Mouse (Mus musculus) heart, embryonic 11.5 days (tissue): ENCODE results near the gene Mpp4. TPM values are rescaled to one million over a fixed set of nuclear protein-coding genes. Genes with fewer than 3 reads are reported as not detected.

ENCODE experiments used
- ATAC-seq: fragments of 200-750 bp; cut with Nextera tagmentation; replicated peaks from 2 replicates; pipeline ENCODE4 v1.8.0; 2017; ENCODE audit warnings: moderate library complexity; ENCODE audit not compliant: insufficient number of reproducible peaks, low FRiP score, low TSS enrichment
- H3K27ac ChIP-seq: fragments of 300-500 bp; sonication (generic); 2 replicates; pipeline ENCODE4 v1.5.1; 2014; ENCODE audit warnings: mild to moderate bottlenecking, low read depth, low read length
- H3K27me3 ChIP-seq: fragments of 300-500 bp; sonication (generic); 2 replicates; pipeline ENCODE4 v1.6.1; 2014; ENCODE audit warnings: mild to moderate bottlenecking, low read length, mixed read lengths; ENCODE audit not compliant: control insufficient read depth, insufficient read depth
- H3K36me3 ChIP-seq: fragments of 300-500 bp; sonication (generic); 2 replicates; pipeline ENCODE4 v1.6.1; 2014; ENCODE audit warnings: mild to moderate bottlenecking, low read length, moderate library complexity, mixed read lengths; ENCODE audit not compliant: control insufficient read depth, insufficient read depth
- H3K4me1 ChIP-seq: fragments of 300-500 bp; sonication (generic); 2 replicates; pipeline ENCODE4 v1.6.1; 2014; ENCODE audit warnings: low read length; ENCODE audit not compliant: control insufficient read depth, insufficient read depth
- H3K4me2 ChIP-seq: fragments of 300-500 bp; sonication (generic); 2 replicates; pipeline ENCODE4 v1.6.1; 2014; ENCODE audit warnings: mild to moderate bottlenecking, moderate library complexity
- H3K4me3 ChIP-seq: fragments of 300-500 bp; sonication (generic); 2 replicates; pipeline ENCODE4 v1.5.1; 2014; ENCODE audit warnings: low read depth, low read length
- H3K9ac ChIP-seq: fragments of 300-500 bp; sonication (generic); 2 replicates; pipeline ENCODE4 v1.6.1; 2014; ENCODE audit warnings: mild to moderate bottlenecking, low read depth, low read length, moderate library complexity
- H3K9me3 ChIP-seq: fragments of 300-500 bp; sonication (generic); replicated peaks from 2 replicates; pipeline ENCODE4 v1.6.1; 2016; ENCODE audit warnings: low read length; ENCODE audit not compliant: control insufficient read depth
- WGBS: fragments of 180-500 bp; shearing (Covaris S2); extraction: QIAGEN DNeasy Blood & Tissue Kit; methylation state at CpG from one replicate; pipeline ENCODE4 v1.1.7; 2014; ENCODE audit not compliant: insufficient replicate concordance; 5-methylcytosine and 5-hydroxymethylcytosine counted together
- polyA plus RNA-seq: library from polyadenylated mRNA; unstranded; fragments of >200 nt; fragmentation: Nextera tagmentation; extraction: Ambion mirVana; gene quantifications from 2 replicates; pipeline ENCODE4 v1.2.1, GENCODE M21; 2014

Mpp4 gene
- polyA plus RNA-seq, 1 experiment from 2014 or later, result 0.53 TPM

GRCm38 (mm10) chr1:59094705-59095104, 68.5 kb downstream of the Mpp4 start, which contains the start of gene C2cd6:
TSS of gene C2cd6 (minus strand) at chr1:59094900.
- 87% methylated on average over 19 of the region's 19 CpGs for WGBS

More at GRCm38 (mm10) chr1:59094705-59095104, 68.5 kb downstream of the Mpp4 start, which contains the start of gene C2cd6:
- Histone ChIP-seq H3K4me1 (no peaks in the 10 kb centered on the region), H3K9me3 (no peaks in the 10 kb centered on the region), H3K9ac (no peak within 1 kb of the TSS), H3K27me3 (no peaks in the 10 kb centered on the region), H3K4me2 (no peak within 1 kb of the TSS), H3K4me3 (no peak within 1 kb of the TSS), H3K27ac (no peak within 1 kb of the TSS), H3K36me3 (no peaks in the 10 kb centered on the region)
- no peak for ATAC-seq

Other genes with a start within 250 kb of the Mpp4 start
- gene Trak2, start 190.0 kb downstream of the Mpp4 start, polyA plus RNA-seq, result 29.8 and 33.9 TPM in 2 replicates
- 26.9 and 27.5 TPM in 2 replicates for gene Stradb, start 189.9 kb downstream of the Mpp4 start, polyA plus RNA-seq
- not detected in 2 replicates for gene C2cd6, start 68.5 kb downstream of the Mpp4 start, polyA plus RNA-seq
- 20.3 and 21.0 TPM in 2 replicates for gene Tmem237, start 43.0 kb downstream of the Mpp4 start, polyA plus RNA-seq
- gene Als2, start 73.8 kb upstream of the Mpp4 start, polyA plus RNA-seq, result 10.1 and 13.3 TPM in 2 replicates
- 0.50 TPM in 1 of 2 replicates, not detected in the other for gene Cdk15, start 93.5 kb upstream of the Mpp4 start, polyA plus RNA-seq